Mouse (Mus musculus) testis, adult 2 months (tissue): ENCODE results near the gene 4930404N11Rik. TPM values are rescaled to one million over a fixed set of nuclear protein-coding genes. Genes with fewer than 3 reads are reported as not detected.
A peak's percentile ranks its signal among the peaks of the same experiment; 100 is the strongest.

Source experiments
- H3K27ac ChIP-seq: fragments of 200-500 bp; 2 replicates; pipeline ENCODE4 v1.5.1; 2012; ENCODE audit warnings: low read depth, low read length; ENCODE audit not compliant: control insufficient read depth, insufficient read depth
- H3K27me3 ChIP-seq: fragments of 200-500 bp; 2 replicates; pipeline ENCODE4 v1.6.1; 2012; ENCODE audit warnings: mild to moderate bottlenecking, low read length, moderate library complexity; ENCODE audit not compliant: control insufficient read depth, insufficient read depth
- H3K36me3 ChIP-seq: fragments of 200-500 bp; 2 replicates; pipeline ENCODE4 v1.6.1; 2012; ENCODE audit warnings: mild to moderate bottlenecking, low read length; ENCODE audit not compliant: control insufficient read depth, insufficient read depth
- H3K4me1 ChIP-seq: fragments of 200-500 bp; 2 replicates; pipeline ENCODE4 v1.6.1; 2012; ENCODE audit warnings: low read length; ENCODE audit not compliant: control insufficient read depth, insufficient read depth
- H3K4me3 ChIP-seq: fragments of 200-500 bp; 2 replicates; pipeline ENCODE4 v1.5.1; 2012; ENCODE audit warnings: low read depth, mild to moderate bottlenecking, low read length, moderate library complexity, mixed read lengths; ENCODE audit not compliant: control insufficient read depth
- CTCF ChIP-seq: fragments of 200-500 bp; IDR thresholded peaks from 2 replicates; pipeline ENCODE4 v1.5.1; 2012; ENCODE audit warnings: low read depth, mild to moderate bottlenecking, inconsistent platforms, low read length, moderate library complexity; ENCODE audit not compliant: control insufficient read depth, insufficient read depth, insufficient replicate concordance
- POLR2A ChIP-seq: fragments of 200-500 bp; IDR thresholded peaks from 2 replicates; pipeline ENCODE4 v1.6.1; 2012; ENCODE audit warnings: low read depth, mild to moderate bottlenecking, inconsistent platforms, low read length, moderate library complexity; ENCODE audit not compliant: control insufficient read depth
- polyA plus RNA-seq: library from polyadenylated mRNA; depleted of rRNA; stranded (reverse); fragments of >200 nt; gene quantifications from 2 replicates; pipeline ENCODE4 v1.2.3, GENCODE M21; 2012

4930404N11Rik gene
- polyA plus RNA-seq, 1 experiment, result 273 TPM

- Histone ChIP-seq H3K36me3 (no peaks in the 10 kb centered on the region), H3K27ac (peak within 1 kb of the TSS; percentile 92), H3K4me3 (peak within 1 kb of the TSS; percentile 85), H3K27me3 (no peaks in the 10 kb centered on the region), H3K4me1 (peaks cover 32% of the 10 kb centered on the region)
- TF ChIP-seq POLR2A, result no peak
- no peak for TF ChIP-seq CTCF
Observed at GRCm38 (mm10) chr10:81392781-81393185, 27.2 kb upstream of the 4930404N11Rik start, which contains the start of gene Smim24. TSS of gene Smim24 (plus strand) at chr10:81393051.

GRCm38 (mm10) chr10:81392270-81392669 lies 26.7 kb upstream of the 4930404N11Rik start:
- no peak for TF ChIP-seq CTCF
- Histone ChIP-seq H3K36me3 (no peaks in the 10 kb centered on the region), H3K4me1 (peaks cover 32% of the 10 kb centered on the region), H3K27me3 (no peaks in the 10 kb centered on the region), H3K27ac (peak overlapping the region; percentile 27), H3K4me3 (peak overlapping the region; percentile 85)

GRCm38 (mm10) chr10:81390678-81390965 lies 25.0 kb upstream of the 4930404N11Rik start:
- H3K27ac ChIP-seq, result peak overlapping the region; percentile 7; the same call in 1 of the 2 replicates

GRCm38 (mm10) chr10:81389801-81390677 lies 24.4 kb upstream of the 4930404N11Rik start:
- peak overlapping the region; percentile 7; the same call in 1 of the 2 replicates for H3K27ac ChIP-seq
- peak; percentile 57; the same call in 1 of the 2 replicates for TF ChIP-seq CTCF
- no peak for TF ChIP-seq POLR2A
- no peaks in the 10 kb centered on the region for H3K27me3 ChIP-seq
- peaks cover 45% of the 10 kb centered on the region for H3K4me1 ChIP-seq
- no peaks in the 10 kb centered on the region for H3K36me3 ChIP-seq
- H3K4me3 ChIP-seq, result no peak overlapping the region

More at GRCm38 (mm10) chr10:81390678-81390965, 25.0 kb upstream of the 4930404N11Rik start:
- Histone ChIP-seq H3K4me3 (no peak overlapping the region), H3K36me3 (no peaks in the 10 kb centered on the region), H3K27me3 (no peaks in the 10 kb centered on the region), H3K4me1 (peaks cover 40% of the 10 kb centered on the region)
- TF ChIP-seq CTCF (no peak), POLR2A (no peak; the same call in 1 of the 2 replicates)

- TF ChIP-seq CTCF (no peak), POLR2A (no peak)
- H3K4me1 ChIP-seq, result peaks cover 44% of the 10 kb centered on the region
- no peaks in the 10 kb centered on the region for H3K36me3 ChIP-seq
- no peaks in the 10 kb centered on the region for H3K27me3 ChIP-seq
- no peak overlapping the region for H3K27ac ChIP-seq
- H3K4me3 ChIP-seq, result no peak overlapping the region
Observed at GRCm38 (mm10) chr10:81389373-81389772, 23.8 kb upstream of the 4930404N11Rik start.

- Histone ChIP-seq H3K4me1 (peaks cover 38% of the 10 kb centered on the region), H3K27ac (no peak within 1 kb of the TSS), H3K4me3 (no peak within 1 kb of the TSS), H3K27me3 (no peaks in the 10 kb centered on the region), H3K36me3 (no peaks in the 10 kb centered on the region)
- TF ChIP-seq CTCF (no peak), POLR2A (peak; percentile 46; the same call in 1 of the 2 replicates)
Observed at GRCm38 (mm10) chr10:81388505-81389055, 23.0 kb upstream of the 4930404N11Rik start, which contains the start of gene Gm48552. TSS of gene Gm48552 (plus strand) at chr10:81389005.

GRCm38 (mm10) chr10:81387716-81388115 lies 22.1 kb upstream of the 4930404N11Rik start:
- H3K27ac ChIP-seq, result no peak overlapping the region
- H3K4me3 ChIP-seq, result no peak overlapping the region
- H3K36me3 ChIP-seq, result no peaks in the 10 kb centered on the region
- peaks cover 35% of the 10 kb centered on the region for H3K4me1 ChIP-seq
- TF ChIP-seq POLR2A (no peak), CTCF (no peak)
- H3K27me3 ChIP-seq, result no peaks in the 10 kb centered on the region
